Mouse (Mus musculus): ENCODE data around the gene Ighmbp2.

Gene Ighmbp2

DNA sequence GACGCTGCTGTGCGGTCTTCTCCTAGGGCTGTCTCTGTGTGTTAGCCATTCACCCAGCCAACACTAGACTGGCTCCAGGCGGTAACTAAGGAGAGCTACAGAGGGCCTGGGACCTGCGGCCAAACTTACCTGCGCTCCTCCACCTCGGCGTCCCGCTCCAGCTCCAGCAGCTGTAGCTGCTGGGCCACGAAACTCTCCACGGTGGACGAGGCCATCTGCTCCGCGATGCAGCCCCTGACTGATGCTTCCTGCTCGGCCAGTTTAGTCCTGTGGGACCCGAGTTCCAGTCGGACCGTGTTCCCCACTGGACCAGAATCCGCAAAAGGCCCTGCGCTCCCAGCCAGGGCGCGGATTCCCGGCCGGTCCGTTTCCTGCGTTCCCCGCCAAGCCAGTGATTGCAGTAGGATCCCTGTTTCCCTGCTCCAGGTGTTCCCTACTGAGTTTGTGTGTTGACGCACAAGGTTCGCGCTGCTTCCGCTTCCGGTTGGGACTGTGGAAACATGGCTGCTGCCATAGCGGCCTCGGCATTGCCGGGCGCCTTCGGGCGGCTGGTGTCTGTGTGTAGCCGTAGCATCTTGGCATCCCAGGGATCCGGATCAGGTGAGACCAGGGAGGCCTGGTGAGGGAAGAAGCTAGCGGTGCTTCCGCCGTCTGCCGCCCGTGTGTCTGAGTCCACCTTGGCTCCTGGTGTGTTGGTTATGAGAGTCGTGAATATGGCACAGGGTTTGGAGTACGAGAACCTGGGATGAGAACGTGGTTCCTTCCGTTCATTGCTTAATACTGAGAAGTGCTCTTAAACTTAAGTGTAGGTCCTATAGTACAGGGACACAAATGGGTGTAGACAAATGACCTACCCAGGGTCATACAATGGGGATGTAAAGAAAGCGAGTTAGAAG, at the start of gene Ighmbp2, which contains the start of gene Mrpl21:
Gene Ighmbp2 (minus strand): TSS at position 446 of the 896 bp plus-strand sequence.
Gene Mrpl21 (plus strand): TSS at position 330 of the 896 bp plus-strand sequence.
- peak; percentile 91 for DNase-seq (ENCODE audit: low spot score)

- no peak for DNase-seq (ENCODE audit: low spot score)
Observed at GRCm38 (mm10) chr19:3326479-3327047, 43.7 kb upstream of the Ighmbp2 start.

- DNase-seq (ENCODE audit: low spot score), result no peak
Observed at GRCm38 (mm10) chr19:3325771-3326478, 43.1 kb upstream of the Ighmbp2 start.

DNA sequence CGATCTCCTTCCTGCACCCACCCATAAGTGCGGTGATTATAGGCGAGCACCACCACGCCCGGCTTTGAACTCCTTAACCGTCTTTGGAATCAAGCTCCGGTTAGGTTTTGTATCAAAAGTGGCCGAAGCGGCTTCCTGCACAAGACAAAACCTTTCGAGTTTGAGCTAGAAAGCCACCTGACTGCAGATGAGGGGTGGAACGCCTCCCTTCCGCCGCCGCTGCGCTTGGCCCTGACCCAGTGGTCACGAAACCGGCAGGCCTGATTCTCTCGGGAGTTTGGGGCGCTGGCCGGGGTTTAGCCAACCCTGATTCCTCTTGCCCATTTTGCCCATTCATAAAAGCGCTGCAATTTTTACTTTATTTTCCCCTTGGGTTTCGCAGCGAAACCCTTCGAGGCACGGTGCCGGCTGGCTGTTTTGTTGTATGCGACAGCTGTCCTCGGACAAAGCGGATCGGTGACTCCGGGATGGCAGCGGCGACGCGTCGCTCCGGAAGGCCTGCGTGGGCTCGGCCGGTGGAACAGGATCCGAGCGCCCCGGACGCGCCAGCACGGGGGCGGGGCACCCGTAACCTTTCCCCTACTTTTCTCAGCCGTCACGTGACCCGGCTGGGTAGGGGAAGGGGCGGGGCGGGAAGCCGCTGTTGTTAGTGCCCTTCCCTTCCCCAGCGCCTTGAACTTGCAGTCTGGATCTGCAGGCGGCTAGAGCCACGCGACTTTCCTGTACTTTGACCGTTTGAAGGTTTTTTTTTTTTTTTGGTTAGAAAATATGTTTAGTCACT, 42.3 kb upstream of the Ighmbp2 start:
- DNase-seq (ENCODE audit: low spot score), result peak; percentile 82

DNA sequence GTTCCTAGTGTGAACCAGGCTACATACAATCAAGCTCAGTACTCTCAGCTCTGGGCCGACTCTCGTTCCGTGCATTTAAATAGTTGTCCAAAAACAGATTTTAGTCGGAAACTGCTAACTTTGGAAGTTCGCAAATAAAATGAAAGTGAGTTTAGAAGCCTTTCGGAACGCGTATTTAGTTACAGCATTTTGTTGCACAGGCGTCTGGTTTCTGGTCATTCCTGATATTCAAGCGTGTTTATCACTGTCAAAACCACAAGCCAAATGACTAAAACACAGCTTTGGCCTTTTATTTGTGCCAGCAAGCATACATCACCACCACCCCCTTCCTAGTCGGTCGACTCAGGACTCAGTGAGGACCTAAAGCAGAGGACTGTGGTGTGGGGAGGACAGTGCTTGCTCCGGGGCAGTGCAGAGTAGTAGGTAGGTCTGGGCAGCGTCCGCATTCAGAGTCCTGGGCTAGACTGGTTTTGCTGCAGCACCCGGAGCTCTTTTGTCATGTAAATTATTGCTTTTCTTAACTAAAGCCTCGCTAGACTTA, 41.5 kb upstream of the Ighmbp2 start:
- DNase-seq (ENCODE audit: low spot score), result peak; percentile 11

DNA sequence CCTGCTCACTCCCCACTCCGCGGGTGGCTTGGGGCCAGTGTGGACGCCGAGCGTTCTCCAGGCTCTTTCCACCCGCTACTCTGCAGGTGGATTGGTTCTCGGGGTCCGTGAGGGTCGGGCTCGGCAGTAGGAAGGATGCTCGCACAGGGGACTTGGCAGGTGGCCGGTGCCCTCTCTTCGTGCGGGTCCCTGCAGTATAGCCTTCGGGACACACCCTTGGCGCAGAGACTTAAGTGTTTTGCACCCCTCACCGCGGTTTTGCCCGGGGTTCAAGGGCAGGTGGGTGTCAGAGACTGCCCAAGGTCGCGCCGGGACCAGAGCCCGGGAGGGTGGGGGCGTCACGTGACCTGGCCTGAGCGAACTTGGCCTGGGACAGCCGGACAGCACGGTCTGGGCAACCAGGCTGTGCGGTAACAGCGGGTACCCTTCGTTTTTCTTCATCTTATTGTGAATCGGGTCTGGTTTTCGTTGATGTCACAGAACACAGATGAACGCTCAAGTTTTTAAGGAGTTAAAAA, 41.0 kb upstream of the Ighmbp2 start:
- DNase-seq (ENCODE audit: low spot score), result peak; percentile 47

DNA sequence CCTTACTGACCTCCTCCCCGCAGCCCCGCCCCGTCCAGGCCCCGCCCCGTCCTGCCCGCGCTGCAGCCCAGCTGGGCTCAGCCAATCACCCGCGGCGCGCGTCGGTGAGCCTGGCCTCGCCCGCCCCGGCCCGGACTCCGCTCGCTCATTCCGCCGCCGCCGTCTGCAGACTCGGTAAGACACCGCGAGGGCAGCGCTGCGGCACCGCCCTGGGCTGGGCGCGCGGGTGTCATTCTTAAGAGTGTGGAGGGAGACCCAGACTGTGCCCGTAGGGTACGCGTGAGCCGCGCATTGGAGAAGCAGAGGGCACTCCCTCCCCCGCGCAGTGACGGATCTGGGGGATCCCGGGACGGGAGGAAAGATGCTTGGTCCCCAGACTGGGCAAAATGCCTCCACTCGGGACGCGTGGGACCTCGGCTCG, 40.4 kb upstream of the Ighmbp2 start:
- DNase-seq (ENCODE audit: low spot score), result peak; percentile 52

GRCm38 (mm10) chr19:3322261-3322969, 39.6 kb upstream of the Ighmbp2 start, which contains the start of gene Cpt1a:
Gene Cpt1a, plus strand, starts transcription at chr19:3322334.
- DNase-seq (ENCODE audit: low spot score), result peak; percentile 33

GRCm38 (mm10) chr19:3321617-3322016, 38.8 kb upstream of the Ighmbp2 start:
- DNase-seq (ENCODE audit: low spot score), result peak; percentile 24

DNA sequence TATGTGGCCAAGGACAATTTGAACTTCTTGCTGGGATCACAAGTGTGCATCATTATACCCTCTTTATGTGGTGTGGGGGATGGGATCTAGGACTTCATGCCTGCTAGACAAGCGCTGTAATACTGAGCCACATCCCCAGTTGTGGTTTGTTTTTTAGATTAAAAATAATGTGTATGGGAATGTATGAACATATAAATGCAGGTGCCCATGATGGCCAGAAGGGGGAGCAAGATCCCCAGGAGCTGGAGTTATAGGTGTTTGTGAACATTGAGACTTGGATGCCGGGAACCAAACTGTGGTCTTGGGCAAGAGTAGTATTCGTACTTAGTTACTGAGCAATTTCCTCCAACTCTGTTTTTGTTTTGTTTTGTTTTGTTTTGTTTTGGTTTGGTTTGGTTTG, 38.0 kb upstream of the Ighmbp2 start:
- DNase-seq (ENCODE audit: low spot score), result no peak

- DNase-seq (ENCODE audit: low spot score), result no peak
Observed at GRCm38 (mm10) chr19:3320086-3320485, 37.3 kb upstream of the Ighmbp2 start.

DNA sequence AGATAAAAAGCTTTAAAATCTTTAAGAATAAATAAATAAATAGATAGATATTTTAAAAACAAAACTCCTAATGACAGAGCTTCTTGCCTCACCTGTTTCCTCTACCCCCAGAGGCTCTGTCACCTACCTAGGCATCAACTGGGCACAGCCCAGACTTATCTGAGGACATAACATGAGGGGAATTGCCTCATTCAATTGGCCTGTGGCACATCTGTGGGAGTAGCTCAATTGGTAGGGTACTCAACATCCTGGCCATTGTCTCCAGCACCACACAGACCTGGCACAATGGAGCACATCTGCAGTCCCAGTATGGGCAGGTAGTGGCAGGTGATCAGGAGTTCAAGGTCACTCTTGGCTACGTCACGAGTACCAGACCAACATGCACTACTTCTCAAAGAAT, 36.5 kb upstream of the Ighmbp2 start:
- no peak for DNase-seq (ENCODE audit: low spot score)

GRCm38 (mm10) chr19:3307175-3307949, 24.5 kb upstream of the Ighmbp2 start:
- DNase-seq (ENCODE audit: low spot score), result no peak

DNA sequence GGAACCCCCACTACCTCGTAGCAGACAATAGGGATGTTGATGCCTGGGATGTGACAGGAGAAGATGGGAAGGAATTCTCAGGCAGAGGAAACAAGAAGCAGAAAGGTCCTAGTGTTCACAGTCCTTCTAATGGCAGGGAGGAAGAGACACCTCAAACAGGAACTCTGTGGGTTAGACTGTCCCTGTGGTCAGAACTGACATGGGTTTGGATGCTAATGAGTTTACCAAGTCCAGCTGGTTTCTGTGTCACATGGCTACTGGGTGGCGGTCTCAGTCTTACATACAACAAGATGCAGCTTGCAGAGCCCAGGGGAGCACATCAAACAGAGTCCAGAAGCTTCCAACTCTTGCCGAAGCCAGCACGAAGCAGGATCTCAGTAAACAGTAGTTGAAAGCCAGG, 21.2 kb upstream of the Ighmbp2 start:
- no peak for DNase-seq (ENCODE audit: low spot score)

DNA sequence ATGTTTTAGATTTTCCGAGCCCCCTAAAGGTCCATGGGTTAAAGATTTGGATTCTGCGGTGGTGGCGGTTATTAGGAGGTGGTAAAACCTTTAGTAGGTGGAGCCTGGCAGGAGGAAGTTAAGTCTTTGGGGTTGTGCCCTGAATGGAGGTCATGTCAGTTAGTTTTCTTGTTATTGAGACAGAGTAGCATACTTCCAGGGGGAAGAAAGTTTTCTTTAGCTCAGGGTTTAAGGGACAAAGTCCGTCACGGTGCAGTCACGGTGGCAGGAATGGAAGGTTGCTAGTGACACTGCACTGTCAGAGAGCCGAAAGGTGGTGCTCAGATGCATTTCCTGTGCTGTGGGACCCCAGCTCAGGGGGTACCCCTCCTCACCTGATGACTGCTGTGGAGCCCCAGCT, 15.0 kb upstream of the Ighmbp2 start:
- DNase-seq (ENCODE audit: low spot score), result no peak

GRCm38 (mm10) chr19:3297034-3297433, 14.2 kb upstream of the Ighmbp2 start:
- DNase-seq (ENCODE audit: low spot score), result no peak

GRCm38 (mm10) chr19:3295245-3295644, 12.4 kb upstream of the Ighmbp2 start:
- DNase-seq (ENCODE audit: low spot score), result no peak

GRCm38 (mm10) chr19:3292993-3293392, 10.2 kb upstream of the Ighmbp2 start:
- no peak for DNase-seq (ENCODE audit: low spot score)

GRCm38 (mm10) chr19:3292028-3292427, 9.2 kb upstream of the Ighmbp2 start:
- DNase-seq (ENCODE audit: low spot score), result peak; percentile 54

GRCm38 (mm10) chr19:3289006-3289405, 6.2 kb upstream of the Ighmbp2 start:
- no peak for DNase-seq (ENCODE audit: low spot score)
